Mouse (Mus musculus): Measurements from ENCODE around the gene Gart. TPM values are rescaled to one million over a fixed set of nuclear protein-coding genes. Genes with fewer than 3 reads are reported as not detected.
A peak's percentile ranks its signal among the peaks of the same experiment; 100 is the strongest.

Gart gene
- total and polyA plus RNA-seq, 2 experiments from 2014 or later = 40.5 to 45.2 TPM

- H3K9ac ChIP-seq (replicated peaks; ENCODE audit: low read length, poor library complexity, severe bottlenecking) = no peak overlapping the region
- no peak overlapping the region for H3K27ac ChIP-seq (ENCODE audit: low read depth, low read length)
- no peaks in the 10 kb centered on the region for H3K27me3 ChIP-seq (ENCODE audit: insufficient read depth, low read length)
- no peaks in the 10 kb centered on the region; the same call in 1 of the 2 replicates for H3K4me1 ChIP-seq (ENCODE audit: insufficient read depth, low read length)
- WGBS = 79% methylated on average over 4 of the region's 4 CpGs
- ATAC-seq (ENCODE audit: low FRiP score) (no peak), DNase-seq (ENCODE audit: low spot score) (no peak)
- H3K36me3 ChIP-seq (ENCODE audit: insufficient read depth, low read length) = no peaks in the 10 kb centered on the region
- TF ChIP-seq CTCF (IDR thresholded peaks at IDR 0.05) = no peak
- no peak overlapping the region for H3K4me3 ChIP-seq (ENCODE audit: low read depth, low read length)
- H3K4me2 ChIP-seq (ENCODE audit: low read depth, low read length, poor library complexity, severe bottlenecking) = no peak overlapping the region
- H3K9me3 ChIP-seq (ENCODE audit: low read length) = no peaks in the 10 kb centered on the region
Observed at GRCm38 (mm10) chr16:91601081-91601480, 45.7 kb downstream of the Gart start.

- TF ChIP-seq CTCF (IDR thresholded peaks at IDR 0.05) = peak; percentile 29; the same call in 1 of the 2 replicates
- ATAC-seq (ENCODE audit: low FRiP score) = no peak
- H3K9ac ChIP-seq (replicated peaks; ENCODE audit: low read length, poor library complexity, severe bottlenecking) = no peak overlapping the region
Observed at GRCm38 (mm10) chr16:91599242-91599641, 47.5 kb downstream of the Gart start.

GRCm38 (mm10) chr16:91597672-91598010, 49.1 kb downstream of the Gart start, which contains the start of gene Tmem50b:
TSS of gene Tmem50b (minus strand) at chr16:91597800.
- peak within 1 kb of the TSS; percentile 87 for H3K9ac ChIP-seq (replicated peaks; ENCODE audit: low read length, poor library complexity, severe bottlenecking)
- H3K4me3 ChIP-seq (ENCODE audit: low read depth, low read length) = peak within 1 kb of the TSS; percentile 92
- H3K36me3 ChIP-seq (ENCODE audit: insufficient read depth, low read length) = peaks cover 3% of the 10 kb centered on the region; the same call in 1 of the 2 replicates
- H3K4me1 ChIP-seq (ENCODE audit: insufficient read depth, low read length) = peaks cover 6% of the 10 kb centered on the region; the same call in 1 of the 2 replicates
- peak within 1 kb of the TSS; percentile 75 for H3K27ac ChIP-seq (ENCODE audit: low read depth, low read length)
- peak; percentile 98 for DNase-seq (ENCODE audit: low spot score)
- ATAC-seq (ENCODE audit: low FRiP score) = peak; percentile 98
- TF ChIP-seq CTCF (IDR thresholded peaks at IDR 0.05) = no peak
- H3K4me2 ChIP-seq (ENCODE audit: low read depth, low read length, poor library complexity, severe bottlenecking) = peak within 1 kb of the TSS; percentile 82
- H3K9me3 ChIP-seq (ENCODE audit: low read length) = no peaks in the 10 kb centered on the region
- WGBS = 2% methylated on average over 31 of the region's 34 CpGs
- no peaks in the 10 kb centered on the region for H3K27me3 ChIP-seq (ENCODE audit: insufficient read depth, low read length)

More at GRCm38 (mm10) chr16:91599242-91599641, 47.5 kb downstream of the Gart start:
- H3K36me3 ChIP-seq (ENCODE audit: insufficient read depth, low read length) = no peaks in the 10 kb centered on the region; the same call in 1 of the 2 replicates
- H3K9me3 ChIP-seq (ENCODE audit: low read length) = no peaks in the 10 kb centered on the region
- H3K4me2 ChIP-seq (ENCODE audit: low read depth, low read length, poor library complexity, severe bottlenecking) = no peak overlapping the region
- no peak overlapping the region for H3K4me3 ChIP-seq (ENCODE audit: low read depth, low read length)
- H3K4me1 ChIP-seq (ENCODE audit: insufficient read depth, low read length) = peaks cover 6% of the 10 kb centered on the region; the same call in 1 of the 2 replicates
- no peak for DNase-seq (ENCODE audit: low spot score)
- no peaks in the 10 kb centered on the region for H3K27me3 ChIP-seq (ENCODE audit: insufficient read depth, low read length)
- H3K27ac ChIP-seq (ENCODE audit: low read depth, low read length) = no peak overlapping the region

DNA sequence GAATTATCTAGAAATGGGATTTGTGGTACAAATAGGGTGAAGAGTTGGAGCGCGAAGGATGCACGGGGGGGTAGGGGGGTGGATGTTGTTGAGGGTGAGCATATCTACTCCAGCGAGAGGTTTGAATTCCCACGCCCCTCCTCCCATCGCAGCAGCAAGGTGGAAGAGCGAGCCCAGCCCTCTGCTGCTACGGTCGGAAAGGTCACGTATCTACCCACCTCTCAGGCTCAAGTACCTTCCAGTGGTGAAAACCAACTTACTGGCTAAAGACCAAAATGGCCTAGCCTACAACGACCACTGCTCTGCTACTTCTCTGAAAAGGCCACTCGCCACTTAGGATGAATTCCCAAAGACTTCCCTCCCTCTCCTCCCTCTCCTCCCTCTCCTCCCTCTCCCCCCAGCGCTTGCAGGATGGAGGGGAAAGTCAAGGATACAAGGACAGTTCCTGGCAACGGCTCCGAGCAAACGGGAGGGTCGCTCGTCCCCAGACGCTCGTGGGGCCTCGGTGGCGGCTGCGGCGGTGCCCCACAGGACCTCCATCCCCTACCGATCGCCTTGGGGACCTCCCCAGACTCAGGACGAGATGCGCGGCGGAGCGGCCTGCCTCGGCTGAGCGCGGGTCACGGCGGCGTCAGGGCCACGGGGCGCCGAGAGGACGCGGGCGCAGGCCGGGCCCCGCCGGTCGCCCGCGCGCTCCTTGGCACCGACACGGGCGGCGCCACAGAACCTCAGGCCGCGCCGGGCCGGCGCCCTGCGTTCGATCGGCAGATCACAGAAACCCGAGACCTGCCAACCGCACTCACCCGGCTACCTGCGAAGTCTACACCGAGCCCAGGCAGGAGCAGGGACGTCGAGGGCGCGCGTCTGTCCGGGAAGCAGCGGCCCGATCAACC, 49.7 kb downstream of the Gart start:
- H3K36me3 ChIP-seq (ENCODE audit: insufficient read depth, low read length) = peaks cover 4% of the 10 kb centered on the region; the same call in 1 of the 2 replicates
- ATAC-seq (ENCODE audit: low FRiP score) = peak; percentile 70
- peak overlapping the region; percentile 75 for H3K27ac ChIP-seq (ENCODE audit: low read depth, low read length)
- peak overlapping the region; percentile 87 for H3K9ac ChIP-seq (replicated peaks; ENCODE audit: low read length, poor library complexity, severe bottlenecking)
- WGBS = under 1% methylated on average over 71 of the region's 75 CpGs
- DNase-seq (ENCODE audit: low spot score) = peak; percentile 49
- H3K27me3 ChIP-seq (ENCODE audit: insufficient read depth, low read length) = no peaks in the 10 kb centered on the region
- H3K9me3 ChIP-seq (ENCODE audit: low read length) = no peaks in the 10 kb centered on the region
- TF ChIP-seq CTCF (IDR thresholded peaks at IDR 0.05) = no peak
- peak overlapping the region; percentile 92 for H3K4me3 ChIP-seq (ENCODE audit: low read depth, low read length)
- peaks cover 6% of the 10 kb centered on the region; the same call in 1 of the 2 replicates for H3K4me1 ChIP-seq (ENCODE audit: insufficient read depth, low read length)
- H3K4me2 ChIP-seq (ENCODE audit: low read depth, low read length, poor library complexity, severe bottlenecking) = peak overlapping the region; percentile 82

DNA sequence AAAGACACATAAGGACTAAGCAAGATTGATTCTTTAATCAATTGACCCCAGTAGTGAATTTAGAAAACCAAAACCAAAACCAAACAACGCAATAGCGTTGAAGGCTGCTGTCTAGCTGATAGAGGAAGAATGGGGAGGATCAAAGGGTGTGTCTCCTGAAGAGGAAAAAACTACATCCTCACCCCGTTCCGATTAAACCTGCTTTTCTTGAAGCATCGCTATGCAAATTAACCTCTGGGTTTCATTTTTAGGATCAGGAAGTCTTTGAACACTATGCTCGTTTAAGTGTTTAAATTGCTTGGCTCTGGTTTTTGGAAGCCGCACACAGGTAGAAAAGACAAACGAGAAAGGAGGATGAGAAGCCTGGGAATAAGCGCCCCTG, 50.4 kb downstream of the Gart start:
- no peak for ATAC-seq (ENCODE audit: low FRiP score)
- H3K4me3 ChIP-seq (ENCODE audit: low read depth, low read length) = peak overlapping the region; percentile 92
- H3K9ac ChIP-seq (replicated peaks; ENCODE audit: low read length, poor library complexity, severe bottlenecking) = peak overlapping the region; percentile 87
- no peak overlapping the region for H3K27ac ChIP-seq (ENCODE audit: low read depth, low read length)
- 14% methylated on average over 9 of the region's 9 CpGs for WGBS
- H3K27me3 ChIP-seq (ENCODE audit: insufficient read depth, low read length) = no peaks in the 10 kb centered on the region
- no peaks in the 10 kb centered on the region for H3K9me3 ChIP-seq (ENCODE audit: low read length)
- peak overlapping the region; percentile 82 for H3K4me2 ChIP-seq (ENCODE audit: low read depth, low read length, poor library complexity, severe bottlenecking)
- no peak for DNase-seq (ENCODE audit: low spot score)
- no peak for TF ChIP-seq CTCF (IDR thresholded peaks at IDR 0.05)
- H3K36me3 ChIP-seq (ENCODE audit: insufficient read depth, low read length) = peaks cover 4% of the 10 kb centered on the region; the same call in 1 of the 2 replicates
- H3K4me1 ChIP-seq (ENCODE audit: insufficient read depth, low read length) = peaks cover 6% of the 10 kb centered on the region; the same call in 1 of the 2 replicates

GRCm38 (mm10) chr16:91595076-91595475, 51.7 kb downstream of the Gart start:
- no peak for ATAC-seq (ENCODE audit: low FRiP score)
- Histone ChIP-seq H3K9ac (replicated peaks; ENCODE audit: low read length, poor library complexity, severe bottlenecking) (no peak overlapping the region), H3K27ac (ENCODE audit: low read depth, low read length) (no peak overlapping the region), H3K9me3 (ENCODE audit: low read length) (no peaks in the 10 kb centered on the region), H3K4me3 (ENCODE audit: low read depth, low read length) (no peak overlapping the region), H3K27me3 (ENCODE audit: insufficient read depth, low read length) (no peaks in the 10 kb centered on the region), H3K36me3 (ENCODE audit: insufficient read depth, low read length) (peaks cover 4% of the 10 kb centered on the region; the same call in 1 of the 2 replicates), H3K4me1 (ENCODE audit: insufficient read depth, low read length) (peaks cover 6% of the 10 kb centered on the region; the same call in 1 of the 2 replicates), H3K4me2 (ENCODE audit: low read depth, low read length, poor library complexity, severe bottlenecking) (no peak overlapping the region)
- TF ChIP-seq CTCF (IDR thresholded peaks at IDR 0.05) = no peak
- DNase-seq (ENCODE audit: low spot score) = peak; percentile 58
- 75% methylated on average over 6 of the region's 6 CpGs for whole genome bisulfite sequencing

All from midbrain, postnatal 0 days (tissue).